Mouse (Mus musculus) CD8-positive naive resting alpha-beta T cell, adult 2 months (primary cell): ENCODE measurements around the gene Nmnat2.
"Not testable (repeated sequence)": the region's sequence is repeated elsewhere in the genome, so short reads cannot be mapped to it uniquely, and the experiment has no call there.

Experiments
- DNase-seq, 2 experiments: peaks; one replicate each; pipeline ENCODE4 v3.0.0; 2022; ENCODE audit warnings: low read depth in 2 of 2, low spot score in 2 of 2

Nmnat2 gene

DNA sequence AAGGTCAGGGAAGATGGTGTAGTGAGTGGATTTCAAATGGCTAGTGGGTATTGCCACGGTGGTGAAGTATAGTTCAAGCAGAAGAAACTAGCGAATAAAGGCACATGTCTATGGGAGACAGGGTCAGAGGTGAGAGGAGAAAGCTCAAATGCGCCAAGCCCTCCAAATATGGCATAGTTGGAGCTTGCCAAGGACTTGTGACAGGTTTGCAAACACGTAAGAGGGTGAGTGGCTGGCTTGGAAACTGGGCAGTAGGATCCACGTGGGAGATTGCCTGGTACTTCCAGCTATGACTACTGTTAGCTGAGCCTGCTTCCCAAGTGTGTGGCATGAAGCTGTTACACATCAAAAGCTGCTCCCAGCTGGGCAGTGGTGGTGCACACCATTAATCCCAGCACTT, 96.7 kb downstream of the Nmnat2 start:
- DNase-seq, result no peak

DNA sequence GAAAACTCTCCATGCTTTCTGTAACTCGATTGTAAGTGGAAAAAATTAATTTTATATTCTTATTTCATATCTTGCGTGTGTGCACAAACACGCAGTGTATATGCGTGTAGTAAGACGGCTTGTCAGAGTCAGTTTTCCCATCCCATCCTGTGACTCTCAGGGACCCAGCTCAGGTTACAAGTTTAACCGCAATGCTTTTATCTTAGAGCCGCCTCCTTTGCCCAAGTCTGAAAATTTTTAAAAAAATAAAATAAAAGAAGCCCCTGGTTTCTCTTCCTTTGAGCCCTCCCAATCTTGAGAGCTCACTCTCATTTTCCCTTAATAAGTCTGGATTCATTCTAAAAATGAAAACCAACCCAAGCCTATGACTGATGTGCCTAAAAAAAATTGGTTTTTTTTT, 98.8 kb downstream of the Nmnat2 start:
- DNase-seq, result no peak

- no peak for DNase-seq
These were observed 99.5 kb downstream of the Nmnat2 start for GRCm38 (mm10) chr1:153054112-153054821.

GRCm38 (mm10) chr1:153058290-153058689, 103.5 kb downstream of the Nmnat2 start:
- DNase-seq, result no peak

- no peak for DNase-seq
These were observed 104.8 kb downstream of the Nmnat2 start for GRCm38 (mm10) chr1:153059626-153060025.

DNA sequence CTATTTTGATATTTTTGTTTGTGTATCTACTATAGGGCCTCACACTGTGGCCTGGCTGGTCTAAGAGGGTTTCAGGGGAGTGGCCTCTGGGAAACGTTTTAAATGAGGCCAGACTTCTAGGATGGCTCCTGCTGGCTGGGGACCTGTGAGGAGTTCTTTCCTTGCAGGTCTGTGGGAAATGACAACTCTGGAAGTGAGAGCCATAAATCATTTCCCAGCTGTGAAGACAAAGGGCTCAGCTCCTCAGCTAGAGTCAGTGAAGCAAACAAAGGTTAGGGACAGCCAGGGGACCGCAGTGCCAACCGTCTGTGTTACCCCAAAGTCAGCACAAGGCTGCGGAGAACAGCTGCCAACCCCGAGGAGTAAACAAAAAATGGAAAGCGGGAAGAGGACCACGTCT, 107.8 kb downstream of the Nmnat2 start:
- no peak for DNase-seq

GRCm38 (mm10) chr1:153064784-153065390, 110.1 kb downstream of the Nmnat2 start:
- no peak for DNase-seq

- DNase-seq, result no peak
These were observed 110.9 kb downstream of the Nmnat2 start for GRCm38 (mm10) chr1:153065473-153066386.

- no peak for DNase-seq
These were observed 111.6 kb downstream of the Nmnat2 start for GRCm38 (mm10) chr1:153066387-153066781.

- no peak for DNase-seq
These were observed 116.8 kb downstream of the Nmnat2 start for GRCm38 (mm10) chr1:153071563-153071962.

DNA sequence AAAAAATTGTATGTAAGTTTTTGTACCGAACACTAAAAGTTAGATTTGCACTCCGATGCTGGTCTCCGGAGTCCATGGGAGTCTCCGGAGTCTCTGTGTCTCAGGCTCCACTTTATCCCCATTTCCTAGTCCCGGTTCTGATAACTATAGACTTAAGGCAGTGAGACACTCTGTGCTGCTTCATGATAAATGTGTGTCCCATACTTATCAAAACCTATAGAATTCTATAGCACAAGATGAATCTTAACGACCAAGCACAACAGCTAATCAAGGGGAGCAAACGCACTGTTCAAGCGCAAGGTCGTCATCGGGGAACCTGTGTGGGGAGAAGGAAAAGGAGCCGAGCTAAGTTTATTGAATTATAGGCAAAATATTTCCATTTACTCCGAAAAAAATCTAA, 117.2 kb downstream of the Nmnat2 start:
- DNase-seq, result no peak

- DNase-seq, result no peak
These were observed 117.9 kb downstream of the Nmnat2 start for GRCm38 (mm10) chr1:153072711-153073110.

DNA sequence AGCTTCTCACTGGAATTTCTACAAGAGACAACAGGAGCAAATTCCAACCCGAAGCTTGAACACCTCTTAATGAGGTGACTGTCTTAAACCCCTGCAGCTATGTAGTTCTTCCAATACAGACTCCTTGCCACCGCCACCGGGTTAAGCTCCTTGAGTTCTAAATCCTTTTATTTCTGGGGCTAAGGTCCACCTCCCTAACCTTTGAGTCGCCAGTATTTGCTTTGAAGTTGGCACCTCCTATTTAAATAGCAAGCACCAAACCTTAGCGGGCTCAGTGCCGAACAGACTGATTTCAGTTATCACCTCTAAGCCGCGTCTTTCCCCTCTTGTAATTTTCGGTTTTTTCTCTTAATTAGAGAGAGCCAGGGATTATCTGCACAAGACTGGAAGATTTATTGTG, 118.6 kb downstream of the Nmnat2 start:
- DNase-seq, result no peak

- no peak for DNase-seq
These were observed 120.4 kb downstream of the Nmnat2 start for GRCm38 (mm10) chr1:153075087-153075736.

DNA sequence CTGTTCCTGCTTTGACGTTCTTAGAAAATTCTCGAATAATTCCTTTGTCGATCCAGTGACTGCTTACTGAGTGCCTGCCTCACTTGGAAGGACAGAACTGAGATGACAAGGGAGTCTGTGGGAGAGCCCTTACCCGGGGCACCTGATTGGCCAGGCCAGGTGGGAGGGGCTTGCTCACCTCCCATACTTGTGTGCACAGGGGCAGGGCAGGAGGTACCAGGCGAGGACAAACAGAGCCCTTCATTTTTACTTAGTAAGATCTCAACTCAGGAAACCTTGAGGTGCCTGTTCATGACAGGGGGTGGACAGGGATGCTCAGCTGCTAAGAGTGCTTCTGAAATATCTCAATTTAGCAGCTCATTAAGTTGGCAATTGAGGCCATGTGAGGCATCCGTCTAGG, 121.2 kb downstream of the Nmnat2 start:
- no peak for DNase-seq

GRCm38 (mm10) chr1:153083233-153083632, 128.4 kb downstream of the Nmnat2 start:
- not testable (repeated sequence) for DNase-seq

GRCm38 (mm10) chr1:153084191-153084590, 129.4 kb downstream of the Nmnat2 start:
- DNase-seq, result no peak

DNA sequence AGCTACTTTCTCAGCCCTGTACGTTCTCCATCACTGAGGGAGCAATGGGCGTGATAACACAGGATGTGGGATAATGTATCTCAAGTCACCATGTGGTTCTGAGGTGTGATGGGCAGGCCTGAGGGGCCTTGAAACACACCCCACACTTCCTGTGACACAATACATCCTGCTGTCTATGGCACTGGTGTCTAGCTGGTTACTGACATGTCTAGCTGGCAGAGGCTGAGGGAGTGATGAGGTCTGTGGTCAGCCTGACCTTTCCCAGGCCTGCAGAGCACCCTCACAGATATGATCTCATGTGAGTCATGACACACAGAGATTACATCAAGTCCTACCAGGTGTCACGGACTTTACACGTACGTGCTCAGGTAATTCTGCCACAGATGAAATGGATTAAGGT, 130.4 kb downstream of the Nmnat2 start:
- peak; percentile 44 to 45 for DNase-seq

DNA sequence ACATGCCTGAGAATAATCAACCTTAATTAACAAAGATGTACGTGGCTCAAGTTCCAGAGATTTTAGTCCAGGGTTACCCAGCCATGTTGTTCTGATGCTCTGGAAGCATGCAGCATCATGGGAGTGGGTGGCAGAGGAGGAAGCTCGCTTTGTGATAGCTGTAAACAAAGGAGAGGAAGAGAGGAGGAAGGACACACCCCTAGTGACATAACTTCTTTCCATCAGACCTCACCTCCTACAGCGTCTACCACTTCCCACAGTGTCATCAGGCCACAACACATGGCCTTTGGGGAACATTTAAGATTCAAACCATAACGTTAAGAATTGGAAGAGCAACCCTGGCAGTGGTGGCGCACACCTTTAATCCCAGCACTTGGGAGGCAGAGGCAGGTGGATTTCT, 133.0 kb downstream of the Nmnat2 start:
- DNase-seq, result no peak

- no peak for DNase-seq
These were observed 135.3 kb downstream of the Nmnat2 start for GRCm38 (mm10) chr1:153090081-153090480.

DNA sequence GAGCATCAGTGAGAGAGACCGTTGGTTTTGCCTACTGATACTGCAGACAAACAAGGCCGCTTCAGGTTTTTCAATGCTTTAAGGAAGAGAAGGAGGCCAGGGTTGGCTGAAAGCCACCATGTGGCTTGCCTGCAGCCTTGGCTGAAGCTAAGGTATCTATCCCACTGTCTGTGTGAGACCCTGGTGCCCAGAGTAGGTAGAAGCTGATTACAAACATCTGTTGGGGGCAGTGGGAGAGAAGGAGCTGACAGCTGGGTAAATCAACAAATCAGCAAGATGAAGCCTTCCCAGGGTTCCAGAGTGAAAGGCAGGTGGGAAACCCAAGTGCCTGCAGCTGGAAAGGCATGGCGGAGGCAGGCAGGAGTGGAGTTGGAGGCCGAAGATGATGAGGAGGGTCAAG, 136.0 kb downstream of the Nmnat2 start:
- no peak for DNase-seq
